Mouse (Mus musculus): ENCODE measurements around the gene Gldn. TPM values are rescaled to one million over a fixed set of nuclear protein-coding genes. Genes with fewer than 3 reads are reported as not detected.

Gldn gene
- polyA plus RNA-seq, 1 experiment from 2014 or later = not detected

DNA sequence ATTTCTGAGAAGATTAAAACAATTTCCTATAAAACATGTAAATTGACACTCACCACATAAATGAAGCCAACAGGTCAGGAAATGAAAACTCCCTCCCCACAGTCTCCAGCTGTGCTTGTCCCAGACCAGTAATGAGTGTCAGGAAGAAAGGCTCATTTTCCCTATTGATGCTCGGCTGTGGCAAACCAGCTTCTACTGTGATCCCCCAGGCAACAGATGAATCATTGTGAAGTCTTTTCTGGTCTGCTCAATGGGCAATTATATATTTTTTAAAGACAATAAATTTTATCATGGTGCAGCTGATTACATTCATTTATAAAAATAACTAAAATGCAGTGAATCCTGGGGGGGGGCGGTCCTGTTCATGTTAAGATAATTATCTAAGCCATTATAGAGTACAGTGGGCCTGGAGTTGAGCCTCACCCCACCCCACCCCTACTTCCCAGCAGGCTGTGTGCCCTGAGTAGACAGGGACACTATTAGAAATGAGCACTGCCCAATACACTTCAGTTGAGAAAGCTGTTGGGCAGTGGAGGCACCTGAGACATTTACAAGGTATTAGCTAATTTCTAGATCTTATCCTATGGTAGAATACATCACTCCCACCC is 22.6 kb downstream of the Gldn start:
- Histone ChIP-seq H3K9ac (replicated peaks; ENCODE audit: low read depth) (no peak overlapping the region), H3K27me3 (replicated peaks; ENCODE audit: insufficient read depth, low read length) (no peaks in the 10 kb centered on the region), H3K9me3 (ENCODE audit: low read length) (no peaks in the 10 kb centered on the region), H3K36me3 (ENCODE audit: insufficient read depth, low read length) (no peaks in the 10 kb centered on the region), H3K4me1 (ENCODE audit: insufficient read depth, low read depth, low read length) (no peaks in the 10 kb centered on the region), H3K4me2 (replicated peaks; ENCODE audit: low read depth, low read length) (no peak overlapping the region), H3K27ac (ENCODE audit: low read length) (no peak overlapping the region), H3K4me3 (ENCODE audit: low read depth, low read length) (no peak overlapping the region)
- TF ChIP-seq CTCF (IDR thresholded peaks at IDR 0.05) (no peak), EP300 (IDR thresholded peaks at IDR 0.05) (no peak)
- DNase-seq (ENCODE audit: low spot score) (no peak), ATAC-seq (no peak)
- 70% methylated on average over 2 of the region's 2 CpGs for WGBS

- no peak overlapping the region for H3K27ac ChIP-seq (ENCODE audit: low read length)
- no peaks in the 10 kb centered on the region for H3K9me3 ChIP-seq (ENCODE audit: low read length)
- 71% methylated on average over 9 of the region's 9 CpGs for WGBS
- H3K9ac ChIP-seq (replicated peaks; ENCODE audit: low read depth) = no peak overlapping the region
- TF ChIP-seq CTCF (IDR thresholded peaks at IDR 0.05) (0 out of 2 replicates have a peak, but pooled peaks have one; percentile 8), EP300 (IDR thresholded peaks at IDR 0.05) (no peak)
- ATAC-seq (no peak), DNase-seq (ENCODE audit: low spot score) (no peak)
- H3K36me3 ChIP-seq (ENCODE audit: insufficient read depth, low read length) = no peaks in the 10 kb centered on the region
- no peak overlapping the region for H3K4me2 ChIP-seq (replicated peaks; ENCODE audit: low read depth, low read length)
- no peaks in the 10 kb centered on the region for H3K4me1 ChIP-seq (ENCODE audit: insufficient read depth, low read depth, low read length)
- H3K27me3 ChIP-seq (replicated peaks; ENCODE audit: insufficient read depth, low read length) = no peaks in the 10 kb centered on the region
- H3K4me3 ChIP-seq (ENCODE audit: low read depth, low read length) = no peak overlapping the region
Observed at GRCm38 (mm10) chr9:54316363-54316762, 30.1 kb downstream of the Gldn start.

GRCm38 (mm10) chr9:54323456-54323855 is 37.2 kb downstream of the Gldn start:
- no peak for ATAC-seq
- Histone ChIP-seq H3K9ac (replicated peaks; ENCODE audit: low read depth) (no peak overlapping the region), H3K4me1 (ENCODE audit: insufficient read depth, low read depth, low read length) (no peaks in the 10 kb centered on the region), H3K9me3 (ENCODE audit: low read length) (no peaks in the 10 kb centered on the region), H3K27ac (ENCODE audit: low read length) (no peak overlapping the region), H3K36me3 (ENCODE audit: insufficient read depth, low read length) (no peaks in the 10 kb centered on the region), H3K4me2 (replicated peaks; ENCODE audit: low read depth, low read length) (no peak overlapping the region), H3K27me3 (replicated peaks; ENCODE audit: insufficient read depth, low read length) (no peaks in the 10 kb centered on the region), H3K4me3 (ENCODE audit: low read depth, low read length) (no peak overlapping the region)
- DNase-seq (ENCODE audit: low spot score) = peak; percentile 40
- TF ChIP-seq EP300 (IDR thresholded peaks at IDR 0.05) = no peak
- TF ChIP-seq CTCF (IDR thresholded peaks at IDR 0.05) = peak; percentile 65
- 41% methylated on average over 8 of the region's 8 CpGs for WGBS

DNA sequence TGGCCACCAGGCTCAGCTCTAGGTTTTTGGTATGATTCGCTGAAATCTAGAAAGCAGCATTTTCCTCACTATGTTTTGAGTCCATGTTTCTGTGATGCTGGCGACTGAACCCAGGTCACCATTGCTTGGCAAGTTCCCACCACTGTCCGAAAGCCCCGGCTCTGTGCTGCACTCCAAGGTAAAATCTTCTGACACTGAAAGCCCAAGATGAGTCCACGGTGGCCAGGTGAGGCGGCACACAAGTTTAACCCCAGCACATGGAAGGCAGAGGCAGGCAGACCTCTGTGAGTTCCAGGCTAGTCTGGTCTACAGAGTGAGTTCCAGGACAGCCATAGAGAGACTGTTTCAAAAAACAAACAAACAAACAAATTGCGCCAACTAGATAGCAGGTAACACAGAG is 42.9 kb downstream of the Gldn start:
- Histone ChIP-seq H3K9me3 (ENCODE audit: low read length) (no peaks in the 10 kb centered on the region), H3K4me2 (replicated peaks; ENCODE audit: low read depth, low read length) (no peak overlapping the region), H3K36me3 (ENCODE audit: insufficient read depth, low read length) (no peaks in the 10 kb centered on the region), H3K4me3 (ENCODE audit: low read depth, low read length) (no peak overlapping the region), H3K4me1 (ENCODE audit: insufficient read depth, low read depth, low read length) (no peaks in the 10 kb centered on the region), H3K9ac (replicated peaks; ENCODE audit: low read depth) (no peak overlapping the region), H3K27me3 (replicated peaks; ENCODE audit: insufficient read depth, low read length) (no peaks in the 10 kb centered on the region), H3K27ac (ENCODE audit: low read length) (no peak overlapping the region)
- no peak for TF ChIP-seq CTCF (IDR thresholded peaks at IDR 0.05)
- TF ChIP-seq EP300 (IDR thresholded peaks at IDR 0.05) = no peak
- no peak for DNase-seq (ENCODE audit: low spot score)
- 86% methylated on average over 7 of the region's 7 CpGs for WGBS
- no peak for ATAC-seq

DNA sequence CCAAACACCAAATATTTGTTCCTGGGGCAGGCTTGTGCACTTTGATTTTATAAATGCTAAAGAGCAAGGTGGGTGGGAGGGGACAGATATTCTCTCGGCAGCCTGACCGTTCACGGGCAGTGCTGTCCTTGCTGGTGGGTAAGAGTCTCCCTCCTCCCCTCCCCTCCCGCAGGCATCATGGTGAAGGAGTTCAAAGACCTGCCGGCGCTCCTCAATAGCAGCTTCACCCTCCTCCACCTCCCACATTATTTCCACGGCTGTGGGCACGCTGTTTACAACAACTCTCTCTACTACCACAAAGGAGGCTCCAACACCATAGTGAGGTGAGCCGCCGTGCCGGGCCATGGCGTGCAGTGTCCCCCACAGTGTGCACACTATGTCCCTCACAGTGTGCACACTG is 49.3 kb downstream of the Gldn start:
- no peak for TF ChIP-seq CTCF (IDR thresholded peaks at IDR 0.05)
- TF ChIP-seq EP300 (IDR thresholded peaks at IDR 0.05) = no peak
- no peaks in the 10 kb centered on the region for H3K4me1 ChIP-seq (ENCODE audit: insufficient read depth, low read depth, low read length)

GRCm38 (mm10) chr9:54336532-54337144 is 50.4 kb downstream of the Gldn start:
- peak; percentile 77 for TF ChIP-seq CTCF (IDR thresholded peaks at IDR 0.05)
- TF ChIP-seq EP300 (IDR thresholded peaks at IDR 0.05) = no peak
- no peaks in the 10 kb centered on the region for H3K27me3 ChIP-seq (replicated peaks; ENCODE audit: insufficient read depth, low read length)
- H3K4me2 ChIP-seq (replicated peaks; ENCODE audit: low read depth, low read length) = no peak overlapping the region
- H3K9ac ChIP-seq (replicated peaks; ENCODE audit: low read depth) = no peak overlapping the region
- H3K36me3 ChIP-seq (ENCODE audit: insufficient read depth, low read length) = no peaks in the 10 kb centered on the region
- no peak overlapping the region for H3K4me3 ChIP-seq (ENCODE audit: low read depth, low read length)
- ATAC-seq (no peak), DNase-seq (ENCODE audit: low spot score) (peak; percentile 67)
- H3K27ac ChIP-seq (ENCODE audit: low read length) = no peak overlapping the region
- H3K9me3 ChIP-seq (ENCODE audit: low read length) = no peaks in the 10 kb centered on the region
- 48% methylated on average over 6 of the region's 6 CpGs for WGBS
- no peaks in the 10 kb centered on the region for H3K4me1 ChIP-seq (ENCODE audit: insufficient read depth, low read depth, low read length)

More for the DNA sequence above, 49.3 kb downstream of the Gldn start:
- H3K4me2 ChIP-seq (replicated peaks; ENCODE audit: low read depth, low read length) = no peak overlapping the region
- ATAC-seq (no peak), DNase-seq (ENCODE audit: low spot score) (no peak)
- no peak overlapping the region for H3K9ac ChIP-seq (replicated peaks; ENCODE audit: low read depth)
- H3K36me3 ChIP-seq (ENCODE audit: insufficient read depth, low read length) = no peaks in the 10 kb centered on the region
- no peaks in the 10 kb centered on the region for H3K27me3 ChIP-seq (replicated peaks; ENCODE audit: insufficient read depth, low read length)
- no peaks in the 10 kb centered on the region for H3K9me3 ChIP-seq (ENCODE audit: low read length)
- no peak overlapping the region for H3K27ac ChIP-seq (ENCODE audit: low read length)
- 75% methylated on average over 12 of the region's 12 CpGs for WGBS
- no peak overlapping the region for H3K4me3 ChIP-seq (ENCODE audit: low read depth, low read length)
